Mouse (Mus musculus) monocyte, adult 5-6 weeks (primary cell): ENCODE measurements around the gene Dennd2c. TPM values are rescaled to one million over a fixed set of nuclear protein-coding genes. Genes with fewer than 3 reads are reported as not detected.

Experiments used
- ATAC-seq: fragments of 153-309, 156-312 bp; replicated peaks from 2 replicates; pipeline ENCODE4 v1.8.0; 2017; ENCODE audit warnings: mild to moderate bottlenecking; ENCODE audit not compliant: low TSS enrichment, insufficient number of reproducible peaks, severe bottlenecking, poor library complexity, low FRiP score
- total RNA-seq: library from RNA; stranded (forward); fragments of 200-1000, 200-491, 200-594 nt; gene quantifications from 3 replicates; pipeline ENCODE4 v1.2.3, GENCODE M21; 2017

The Dennd2c gene
- total RNA-seq, 1 experiment from 2014 or later, result 2.6 TPM

DNA sequence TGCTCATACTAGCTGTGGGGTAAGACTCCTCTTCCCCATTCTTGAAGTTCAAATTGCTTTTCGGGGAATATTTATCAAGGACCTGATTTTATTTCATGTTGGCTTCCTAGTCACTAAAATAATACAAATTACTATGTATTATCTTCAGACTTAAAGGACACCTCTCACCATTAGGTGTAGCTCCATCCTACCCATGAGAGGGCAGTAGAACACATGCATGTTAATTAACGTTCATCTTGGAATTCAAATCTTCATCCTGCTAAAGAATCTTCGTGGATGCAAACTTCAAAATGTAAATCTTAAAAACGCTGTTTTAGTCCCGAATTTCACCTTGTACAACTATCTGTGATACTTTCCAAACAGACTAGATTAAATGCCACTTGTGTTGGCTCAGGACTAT lies 1.2 kb upstream of the Dennd2c start:
- ATAC-seq, result no peak

DNA sequence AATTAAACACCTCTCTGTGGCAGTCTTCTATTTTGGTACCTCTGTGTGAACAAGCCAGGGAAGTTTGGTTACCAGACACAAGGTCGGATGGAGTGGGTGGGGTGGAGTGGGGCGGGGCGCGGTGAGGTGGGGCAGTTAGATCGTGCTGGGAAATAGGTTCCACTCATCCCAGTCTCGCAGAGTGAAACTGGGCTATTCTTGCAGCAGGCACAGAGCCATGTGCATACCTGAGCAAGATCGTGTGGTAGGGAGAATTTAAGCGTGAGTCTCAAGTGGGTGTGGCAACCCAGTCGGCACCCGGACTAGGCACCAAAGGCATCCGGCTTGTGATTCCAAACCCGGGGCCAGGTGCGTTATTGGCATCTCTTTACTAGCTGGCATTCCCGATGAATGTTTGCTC lies 495 bp upstream of the Dennd2c start:
- ATAC-seq, result no peak

DNA sequence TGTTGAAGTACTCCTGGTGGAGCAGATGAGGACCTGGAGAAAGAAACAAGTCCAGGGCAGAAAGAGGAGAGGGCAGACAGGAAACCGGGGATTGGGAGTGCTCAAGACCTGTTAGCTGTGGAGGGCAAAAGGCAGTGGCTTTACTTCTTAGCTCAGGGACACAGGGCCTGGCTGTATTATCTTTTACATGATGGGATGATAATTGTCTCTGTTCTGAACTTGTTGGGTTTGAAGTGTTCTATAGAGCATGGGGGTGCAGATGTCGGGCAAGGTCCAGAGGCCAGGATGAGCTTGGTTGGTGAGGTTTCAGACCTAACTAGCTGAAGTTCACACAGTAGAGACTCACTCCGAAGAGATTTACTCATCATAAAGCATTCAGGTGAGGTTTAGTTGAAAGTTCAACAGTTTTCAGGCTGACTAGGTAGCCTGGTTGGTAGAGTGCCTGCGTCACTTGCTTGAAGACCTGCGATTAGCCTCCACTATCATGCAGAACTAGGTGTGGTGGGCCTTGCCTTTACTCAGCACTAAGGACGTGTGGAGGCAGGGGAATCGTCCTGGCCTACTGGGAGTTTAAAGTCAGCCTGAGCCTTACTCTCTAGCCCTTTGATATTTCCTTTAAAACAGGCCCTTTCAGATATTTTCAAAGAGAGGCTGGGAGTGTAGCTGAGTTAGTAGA lies 5.3 kb downstream of the Dennd2c start:
- ATAC-seq, result no peak

DNA sequence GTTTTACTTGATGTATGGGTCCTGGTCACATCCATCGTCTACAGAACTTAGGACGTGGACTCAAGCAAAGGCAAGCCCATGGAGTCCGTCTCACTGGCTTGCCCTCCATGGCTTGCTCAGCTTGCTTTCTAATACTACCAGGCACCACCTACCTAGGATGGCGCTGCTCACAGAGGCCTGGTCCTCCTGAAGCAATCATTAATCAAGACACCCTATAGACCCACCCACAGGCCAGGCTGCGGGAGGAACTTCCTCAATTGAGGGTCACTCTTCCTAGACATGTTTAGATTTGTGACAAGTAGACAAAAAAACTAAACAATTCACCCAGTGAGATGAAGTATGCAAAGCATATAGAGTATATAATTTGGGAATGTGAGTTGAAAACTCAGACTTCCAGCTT lies 9.8 kb downstream of the Dennd2c start:
- peak; percentile 53; the same call in 1 of the 2 replicates for ATAC-seq

GRCm38 (mm10) chr3:103123636-103124035 lies 21.2 kb downstream of the Dennd2c start:
- ATAC-seq, result no peak

GRCm38 (mm10) chr3:103126138-103126537 lies 23.7 kb downstream of the Dennd2c start:
- ATAC-seq, result no peak

DNA sequence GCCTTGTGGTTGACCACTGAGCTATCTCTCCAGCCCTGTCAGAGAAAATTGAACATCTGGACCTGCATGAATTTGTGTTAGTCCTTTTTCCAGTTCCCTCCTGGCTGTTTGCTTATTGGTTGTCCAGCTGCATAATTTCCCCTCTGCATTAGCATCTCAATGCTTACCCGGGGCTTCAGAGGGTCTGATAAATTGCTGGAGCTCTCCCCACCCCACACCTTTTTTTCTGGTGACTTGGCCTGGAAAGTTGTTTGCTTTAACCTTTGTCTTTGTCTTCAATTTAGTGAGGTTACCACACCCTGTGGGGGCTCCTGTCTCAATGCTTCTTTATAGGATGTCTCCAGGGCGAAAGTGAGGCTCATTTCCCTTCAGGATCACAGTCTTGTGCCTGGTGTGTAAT lies 24.8 kb downstream of the Dennd2c start:
- ATAC-seq, result no peak

- no peak for ATAC-seq
Observed at GRCm38 (mm10) chr3:103127721-103128120, 25.3 kb downstream of the Dennd2c start.

DNA sequence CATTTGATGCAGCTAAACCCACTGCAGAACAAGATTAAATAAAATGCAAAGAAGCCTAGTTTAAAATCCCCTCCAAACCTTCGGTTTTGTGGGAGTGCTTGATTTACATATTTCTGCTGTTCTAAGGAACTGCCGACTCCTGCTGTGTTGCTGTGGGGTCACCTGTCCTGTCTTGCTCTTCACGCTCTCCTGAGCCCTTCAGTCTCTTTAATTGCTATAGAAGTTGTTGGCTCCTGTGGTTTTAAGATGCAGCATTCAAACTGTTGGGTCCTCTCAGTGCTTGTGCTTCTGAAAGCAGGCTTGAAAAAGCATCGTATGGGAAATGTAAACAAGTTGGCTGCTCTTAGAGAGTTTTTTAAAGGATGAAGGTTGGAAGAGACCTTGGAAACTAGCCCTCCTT lies 25.8 kb downstream of the Dennd2c start:
- no peak for ATAC-seq

- no peak for ATAC-seq
Observed at GRCm38 (mm10) chr3:103129367-103130159, 27.2 kb downstream of the Dennd2c start.

- ATAC-seq, result peak; percentile 76
Observed at GRCm38 (mm10) chr3:103130236-103130751, 27.9 kb downstream of the Dennd2c start.

- ATAC-seq, result no peak
Observed at GRCm38 (mm10) chr3:103133098-103133497, 30.7 kb downstream of the Dennd2c start.

DNA sequence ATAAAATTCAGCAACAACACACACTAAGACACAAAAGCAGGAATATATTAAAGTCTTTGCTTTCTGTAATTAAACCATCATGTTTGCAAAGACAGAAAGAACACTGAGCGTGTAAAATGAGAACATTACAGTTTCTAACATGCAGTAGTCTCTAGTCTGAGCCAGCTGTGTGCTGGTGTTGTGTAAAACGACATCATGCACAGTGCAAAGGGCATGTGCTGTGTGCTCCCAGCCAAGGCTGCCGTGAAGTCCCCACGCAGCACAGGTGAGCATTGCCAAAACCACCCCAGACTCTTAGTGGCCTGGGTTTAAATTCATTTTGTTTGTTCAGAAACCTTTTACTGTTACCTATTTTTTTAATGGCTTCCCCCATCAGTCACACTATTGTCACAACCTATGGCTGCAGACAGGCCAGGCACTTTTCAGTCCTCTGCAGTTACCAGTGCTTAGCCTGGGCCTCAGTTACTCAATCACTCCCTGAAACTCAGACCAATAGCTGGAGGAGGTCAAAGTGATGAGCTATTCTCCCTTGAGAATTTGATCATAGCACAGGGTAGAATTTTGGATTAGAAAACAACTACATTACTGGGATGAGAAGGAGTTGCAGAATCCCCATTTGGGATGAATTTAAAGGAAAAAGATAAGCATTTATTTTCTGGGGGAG lies 34.1 kb downstream of the Dennd2c start:
- no peak for ATAC-seq

DNA sequence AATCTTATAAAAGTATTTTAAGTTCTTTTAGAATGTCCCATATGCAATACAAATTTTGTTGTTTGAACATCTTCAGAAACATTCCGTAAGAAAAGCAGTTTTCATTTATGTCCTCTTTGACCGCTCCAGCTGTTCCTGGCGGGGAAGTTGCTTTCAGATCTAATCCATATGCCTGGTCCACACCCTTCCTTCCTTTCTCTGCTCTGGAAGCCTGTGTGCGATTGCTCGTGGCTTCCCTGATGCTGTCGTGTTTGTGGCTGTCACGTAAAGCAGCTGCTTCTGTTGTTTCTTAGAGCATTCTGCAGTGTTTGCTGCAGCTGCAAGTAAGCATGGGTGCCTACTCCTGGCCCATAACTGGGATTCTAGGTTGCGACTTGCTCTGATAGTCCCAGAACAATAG lies 36.6 kb downstream of the Dennd2c start:
- ATAC-seq, result no peak

- ATAC-seq, result peak; percentile 63; the same call in 1 of the 2 replicates
Observed at GRCm38 (mm10) chr3:103140095-103140838, 37.9 kb downstream of the Dennd2c start.

DNA sequence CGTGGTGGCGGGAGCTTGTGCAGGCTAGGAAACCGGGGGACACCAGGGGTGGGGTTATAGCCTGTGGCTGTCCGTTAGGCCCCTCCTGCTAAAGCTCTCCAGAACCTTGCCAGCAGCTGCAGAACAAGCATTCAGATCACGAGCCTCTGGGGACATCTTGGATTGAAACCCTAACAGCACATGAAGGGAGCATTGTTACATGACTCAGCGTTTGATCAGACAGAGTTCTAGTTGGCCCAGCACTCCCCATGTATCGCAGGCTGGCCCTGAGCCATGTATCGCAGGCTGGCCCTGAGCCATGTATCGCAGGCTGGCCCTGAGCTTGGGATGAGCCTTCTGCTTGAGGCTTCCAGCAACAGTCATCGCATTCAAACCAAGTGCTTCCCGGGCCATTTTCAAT lies 38.9 kb downstream of the Dennd2c start:
- 0 out of 2 replicates have a peak, but pooled peaks have one; percentile 17 for ATAC-seq

DNA sequence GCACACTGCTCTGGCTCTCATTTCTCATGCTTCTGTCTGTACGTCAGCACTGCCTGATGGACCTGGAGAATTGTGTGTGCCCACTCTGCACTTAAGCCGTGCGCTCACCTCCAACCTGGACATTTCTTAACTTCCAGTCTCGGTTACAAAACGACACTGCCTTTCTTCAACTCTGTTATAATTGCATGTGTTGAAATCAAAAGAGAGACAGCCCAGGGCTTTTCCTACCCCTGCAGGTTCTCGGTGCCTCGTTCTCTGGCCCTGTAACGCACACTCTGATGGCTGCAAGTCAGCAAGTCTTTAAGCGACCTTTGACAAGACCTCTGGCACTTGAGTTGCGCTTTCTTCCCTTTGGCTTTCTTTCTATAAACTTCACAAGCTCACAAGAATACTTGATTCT lies 40.0 kb downstream of the Dennd2c start:
- ATAC-seq, result no peak

- ATAC-seq, result no peak
Observed at GRCm38 (mm10) chr3:103145336-103145735, 42.9 kb downstream of the Dennd2c start.

GRCm38 (mm10) chr3:103145791-103146190 lies 43.4 kb downstream of the Dennd2c start:
- ATAC-seq, result no peak
